15 mouse cellular contexts compared by ENCODE assay signal in the genomic region with DNA sequence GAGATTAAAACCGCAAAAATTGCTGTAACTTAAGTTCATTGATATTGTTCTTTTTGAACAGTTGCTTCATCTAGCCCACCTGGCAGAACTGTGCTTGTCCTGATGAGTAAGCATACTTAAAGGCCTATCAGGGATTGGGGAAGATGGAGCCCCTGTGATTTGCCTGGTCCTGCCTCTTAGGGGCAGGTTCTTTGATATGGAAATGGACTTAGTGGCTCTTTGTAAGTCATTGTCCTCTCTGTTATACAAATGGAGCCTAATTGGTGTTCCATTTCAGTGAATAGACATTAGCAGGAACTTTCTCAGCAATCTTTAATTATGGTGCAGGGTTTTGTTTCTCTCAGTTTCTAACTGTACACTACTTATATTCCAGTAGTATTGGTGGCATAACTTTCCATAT.
"Had no signal": no experiment of that assay in that cellular context is flagged by ENCODE, and none has a peak within 500 bp of the region (broad histone marks: within the 10 kb centered on the region; RNA-seq: fewer than 3 reads in every experiment).

No protein-coding gene starts in this region.

- H3K36me3 ChIP-seq: limb, embryonic 13.5 days; midbrain, embryonic 10.5 days had no signal

- H3K9me3 ChIP-seq: limb, embryonic 13.5 days; midbrain, embryonic 10.5 days had no signal

- H3K27ac ChIP-seq: kidney, postnatal 0 days; limb, embryonic 13.5 days; liver, embryonic 14.5 days; midbrain, embryonic 10.5 days had no signal

- H3K4me1 ChIP-seq: limb, embryonic 13.5 days had no signal

- H3K4me2 ChIP-seq: limb, embryonic 13.5 days had no signal

- H3K9ac ChIP-seq: limb, embryonic 13.5 days; liver, embryonic 14.5 days had no signal

- H3K27me3 ChIP-seq: limb, embryonic 13.5 days had no signal

- H3K4me3 ChIP-seq: limb, embryonic 13.5 days; midbrain, embryonic 10.5 days had no signal

- ATAC-seq: lung, postnatal 0 days; midbrain, embryonic 16.5 days had no signal

- DNase-seq: kidney, adult 9 months; kidney, postnatal 36 days; layer of hippocampus, adult 9-11 months; layer of hippocampus, postnatal 36 days; lung, adult 2 months; lung, postnatal 4 days; right cerebral cortex, adult 18-20 months; right cerebral cortex, postnatal 25 days; thymus, postnatal 36 days had no signal
